Mouse (Mus musculus): ENCODE data around the gene Ecel1.

Ecel1 gene

DNA sequence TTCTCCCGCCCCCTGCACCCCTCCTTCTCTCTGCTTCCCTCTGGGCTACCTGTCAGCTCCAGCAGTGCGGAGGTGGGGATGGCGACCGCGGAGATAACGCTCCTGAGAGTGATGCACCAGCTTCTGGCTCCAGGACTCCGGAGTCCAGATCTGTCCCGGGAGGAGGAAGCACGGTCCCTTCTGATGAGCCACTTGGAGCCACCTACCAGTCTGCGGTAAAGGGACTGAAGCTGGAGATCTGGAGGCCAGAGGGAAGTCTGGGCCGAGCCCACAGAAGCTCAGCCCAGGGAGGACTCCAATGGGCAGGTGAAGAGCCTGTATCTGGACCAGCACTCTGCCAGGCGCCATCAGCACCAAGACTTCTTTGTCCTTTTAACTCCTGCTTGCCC, at the start of gene Ecel1:
Gene Ecel1 (minus strand): TSS at position 323 of the 389 bp plus-strand sequence.
- no peak for DNase-seq (ENCODE audit: low spot score in 2 of 2)

GRCm38 (mm10) chr1:87205502-87205901, 49.2 kb upstream of the Ecel1 start:
- no peak for DNase-seq (ENCODE audit: low spot score in 2 of 2)

- DNase-seq (ENCODE audit: low spot score in 2 of 2), result no peak
Observed at GRCm38 (mm10) chr1:87205038-87205437, 48.7 kb upstream of the Ecel1 start.

DNA sequence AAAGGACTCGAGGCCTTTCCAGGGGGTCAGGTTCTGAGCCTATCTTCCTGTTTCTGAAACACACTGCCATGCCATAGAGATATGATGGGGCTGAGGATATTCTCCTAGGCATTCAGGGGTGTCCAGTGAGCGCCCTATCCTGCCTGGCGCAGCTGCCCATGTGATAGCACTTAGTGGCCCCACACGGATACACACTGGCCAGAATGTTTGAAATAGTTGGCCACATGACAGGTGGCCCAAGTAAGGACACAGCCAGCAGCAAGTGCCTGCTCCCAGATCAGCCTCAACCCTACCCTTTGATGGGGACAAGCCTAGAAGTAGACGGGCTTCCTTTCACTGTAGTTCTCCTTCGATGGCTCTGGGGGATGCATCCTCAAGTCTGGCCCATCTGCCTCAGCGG, 48.1 kb upstream of the Ecel1 start, which contains the start of gene Chrng:
Gene Chrng (plus strand): TSS at position 193 of the 400 bp plus-strand sequence.
- no peak for DNase-seq (ENCODE audit: low spot score in 2 of 2)

DNA sequence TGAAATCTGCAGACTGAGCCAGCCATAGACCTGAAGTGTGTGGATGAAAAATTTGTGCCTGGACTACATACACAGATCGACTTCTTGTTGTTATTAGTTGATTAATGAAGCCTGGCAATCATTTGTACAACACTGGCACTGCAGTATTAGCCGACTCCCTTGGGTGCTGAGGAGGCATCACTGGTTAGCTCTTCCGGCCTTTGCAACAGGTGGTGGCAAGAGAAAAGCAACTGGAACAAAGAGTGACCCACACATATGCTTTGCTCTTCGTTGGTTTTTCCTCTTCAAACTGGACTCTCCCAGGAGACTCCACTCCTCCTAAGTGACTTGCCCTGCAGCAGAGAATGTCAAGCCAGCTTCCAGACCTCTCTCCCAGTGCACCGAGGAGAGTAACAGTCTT, 47.5 kb upstream of the Ecel1 start:
- no peak for DNase-seq (ENCODE audit: low spot score in 2 of 2)

GRCm38 (mm10) chr1:87201848-87202247, 45.5 kb upstream of the Ecel1 start:
- DNase-seq (ENCODE audit: low spot score in 2 of 2), result no peak

- no peak for DNase-seq (ENCODE audit: low spot score in 2 of 2)
Observed at GRCm38 (mm10) chr1:87200811-87201210, 44.5 kb upstream of the Ecel1 start.

DNA sequence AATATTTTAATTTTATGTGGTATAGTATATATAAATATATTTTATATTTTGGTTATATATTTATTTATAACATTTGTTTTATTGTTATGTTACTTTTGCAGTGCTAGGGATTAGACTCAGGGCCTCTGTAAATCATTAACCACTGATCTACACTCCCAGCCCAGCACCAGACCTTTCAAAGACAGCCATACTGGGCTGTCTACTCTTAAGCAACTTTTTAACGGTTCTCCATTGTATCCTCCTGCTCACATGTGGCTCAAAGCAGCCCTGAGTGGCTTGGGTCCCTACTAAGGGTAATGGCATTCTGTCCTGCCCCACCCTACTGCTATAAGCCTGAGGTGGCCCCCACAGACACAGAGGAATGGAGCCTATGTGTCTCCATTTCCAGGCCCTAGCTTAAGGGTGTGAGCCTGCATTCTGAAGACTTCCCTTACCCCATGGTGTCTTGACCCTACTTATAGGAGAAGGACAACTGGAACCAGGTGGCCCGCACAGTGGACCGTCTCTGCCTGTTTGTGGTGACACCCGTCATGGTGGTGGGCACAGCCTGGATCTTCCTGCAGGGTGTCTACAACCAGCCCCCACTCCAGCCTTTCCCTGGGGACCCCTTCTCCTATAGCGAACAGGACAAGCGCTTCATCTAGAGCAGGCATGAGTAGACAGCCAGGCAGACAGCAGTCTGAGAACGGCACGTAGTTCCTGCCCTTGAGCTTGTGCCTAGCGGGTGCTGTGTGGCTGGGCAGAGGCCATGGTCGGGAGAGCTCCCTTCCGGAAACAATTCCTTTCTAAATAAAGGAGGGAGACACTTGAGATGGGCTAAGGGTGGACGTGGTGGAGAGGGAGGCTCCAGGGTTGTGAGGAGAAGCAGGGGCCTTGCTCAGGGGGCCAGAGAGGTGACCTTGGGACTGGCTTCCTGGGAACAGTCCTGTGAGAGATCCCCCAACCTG, 42.1 kb upstream of the Ecel1 start:
- no peak for DNase-seq (ENCODE audit: low spot score in 2 of 2)

DNA sequence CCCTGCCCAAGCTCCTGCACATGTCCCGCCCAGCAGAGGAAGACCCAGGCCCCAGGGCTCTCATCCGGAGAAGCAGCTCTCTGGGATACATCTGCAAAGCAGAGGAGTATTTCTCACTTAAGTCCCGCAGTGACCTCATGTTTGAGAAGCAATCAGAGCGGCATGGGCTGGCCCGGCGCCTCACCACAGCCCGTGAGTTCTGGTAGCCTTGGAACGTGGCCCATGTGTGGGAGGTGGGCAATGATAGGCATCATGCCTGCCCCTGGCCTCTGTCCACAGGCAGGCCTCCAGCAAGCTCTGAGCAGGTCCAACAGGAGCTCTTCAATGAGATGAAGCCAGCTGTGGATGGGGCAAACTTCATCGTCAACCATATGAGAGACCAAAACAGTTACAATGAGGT, 41.0 kb upstream of the Ecel1 start:
- no peak for DNase-seq (ENCODE audit: low spot score in 2 of 2)

DNA sequence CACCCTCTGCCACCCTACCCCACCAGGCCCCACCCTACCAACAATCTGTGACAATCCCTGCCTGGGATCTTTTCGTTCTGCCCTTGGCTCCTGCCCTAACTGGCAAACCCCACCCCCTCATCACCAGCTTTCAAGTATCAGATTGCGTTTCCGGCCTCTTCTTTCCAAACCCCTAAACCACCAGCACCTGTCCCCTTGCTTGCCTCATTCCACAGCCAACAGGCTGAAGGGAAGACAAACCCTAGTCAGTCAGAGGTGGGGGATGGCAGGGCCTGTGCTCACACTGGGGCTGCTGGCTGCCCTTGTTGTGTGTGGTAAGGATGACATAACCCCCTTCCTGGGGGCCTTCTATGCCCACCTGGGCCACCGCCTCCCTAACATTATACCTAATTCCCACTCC, 34.1 kb upstream of the Ecel1 start, which contains the start of gene Chrnd:
Gene Chrnd (plus strand): TSS at position 179 of the 400 bp plus-strand sequence.
- no peak for DNase-seq (ENCODE audit: low spot score in 2 of 2)

GRCm38 (mm10) chr1:87187037-87187355, 30.7 kb upstream of the Ecel1 start:
- DNase-seq (ENCODE audit: low spot score in 2 of 2), result peak; percentile 45 to 65

DNA sequence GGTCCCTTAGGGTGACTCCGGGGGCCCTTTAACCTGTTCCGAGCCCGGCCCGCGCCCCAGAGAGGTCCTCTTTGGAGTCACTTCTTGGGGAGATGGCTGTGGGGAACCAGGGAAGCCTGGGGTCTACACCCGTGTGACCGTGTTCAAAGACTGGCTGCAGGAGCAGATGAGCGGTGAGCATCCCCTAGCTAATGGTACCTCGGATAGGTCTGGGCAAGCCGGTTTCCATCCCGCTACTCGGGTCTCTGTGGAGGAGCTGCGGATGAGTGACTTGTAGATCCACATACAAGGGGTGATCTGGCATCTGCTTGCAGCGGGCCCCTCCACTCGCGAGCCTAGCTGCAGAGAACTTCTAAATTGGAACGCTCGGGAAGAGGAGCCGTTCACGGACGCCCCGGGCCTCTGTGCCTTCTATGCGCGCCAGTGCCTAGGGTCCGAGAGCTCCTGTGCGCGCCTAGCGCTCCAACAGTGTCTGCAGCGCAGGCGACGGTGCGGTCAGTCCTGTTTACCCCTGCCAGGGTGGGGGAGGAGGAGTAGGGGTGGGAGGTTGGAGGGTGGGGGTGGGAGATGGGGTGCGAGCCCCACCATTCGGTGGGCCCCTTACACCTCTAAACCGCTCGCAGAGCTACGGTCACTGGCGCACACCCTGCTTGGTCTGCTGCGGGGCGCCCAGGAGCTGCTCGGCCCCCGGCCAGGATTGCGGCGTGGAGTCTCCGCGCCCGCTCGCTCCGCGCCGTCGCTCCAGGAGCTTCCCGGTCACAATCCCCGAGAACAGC, 30.1 kb upstream of the Ecel1 start:
- DNase-seq (ENCODE audit: low spot score in 2 of 2), result no peak

- no peak for DNase-seq (ENCODE audit: low spot score in 2 of 2)
Observed at GRCm38 (mm10) chr1:87185526-87185925, 29.2 kb upstream of the Ecel1 start.

DNA sequence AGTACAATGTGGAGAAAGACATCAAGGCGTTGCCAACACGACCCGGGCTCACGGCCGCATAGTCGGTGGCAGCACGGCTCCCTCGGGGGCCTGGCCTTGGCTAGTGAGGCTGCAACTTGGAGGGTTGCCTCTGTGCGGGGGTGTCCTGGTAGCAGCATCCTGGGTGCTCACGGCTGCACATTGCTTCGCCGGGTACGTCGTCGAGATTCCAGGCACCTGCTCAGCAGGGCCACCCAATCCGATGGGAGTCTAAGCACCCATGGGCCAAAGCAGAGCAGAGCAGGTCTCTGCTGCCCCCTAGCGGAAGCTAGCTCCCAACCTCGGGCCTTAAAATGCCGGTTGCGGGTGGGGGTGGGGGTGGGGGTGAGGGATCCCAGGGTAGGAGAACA, 28.4 kb upstream of the Ecel1 start:
- DNase-seq (ENCODE audit: low spot score in 2 of 2), result peak; percentile 44 to 50

- no peak for DNase-seq (ENCODE audit: low spot score in 2 of 2)
Observed at GRCm38 (mm10) chr1:87183998-87184750, 27.9 kb upstream of the Ecel1 start.

GRCm38 (mm10) chr1:87183013-87183412, 26.7 kb upstream of the Ecel1 start, which contains the start of gene Prss56:
Prss56 (plus strand) TSS chr1:87183313.
- no peak for DNase-seq (ENCODE audit: low spot score in 2 of 2)

DNA sequence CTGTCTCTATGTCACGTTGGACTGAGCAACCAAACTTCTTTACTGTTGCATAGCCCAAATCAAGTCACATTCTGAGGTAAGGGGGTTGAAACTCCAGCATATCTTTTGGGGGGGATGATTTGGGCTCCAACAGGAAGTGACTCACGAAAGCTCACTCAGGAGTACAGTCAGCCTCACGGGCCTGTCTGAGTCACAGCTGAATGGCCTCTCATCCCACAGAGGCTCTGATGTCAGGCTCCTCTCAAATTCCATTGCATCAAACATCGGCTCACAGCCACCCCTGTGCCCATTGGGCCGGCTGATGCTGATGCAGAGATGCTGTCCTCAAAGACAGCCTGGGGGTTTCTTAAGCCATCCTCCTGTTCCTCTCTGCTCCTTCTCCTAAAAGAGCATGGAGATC, 24.6 kb upstream of the Ecel1 start:
- DNase-seq (ENCODE audit: low spot score in 2 of 2), result no peak

GRCm38 (mm10) chr1:87175852-87176292, 19.6 kb upstream of the Ecel1 start:
- no peak for DNase-seq (ENCODE audit: low spot score in 2 of 2)

DNA sequence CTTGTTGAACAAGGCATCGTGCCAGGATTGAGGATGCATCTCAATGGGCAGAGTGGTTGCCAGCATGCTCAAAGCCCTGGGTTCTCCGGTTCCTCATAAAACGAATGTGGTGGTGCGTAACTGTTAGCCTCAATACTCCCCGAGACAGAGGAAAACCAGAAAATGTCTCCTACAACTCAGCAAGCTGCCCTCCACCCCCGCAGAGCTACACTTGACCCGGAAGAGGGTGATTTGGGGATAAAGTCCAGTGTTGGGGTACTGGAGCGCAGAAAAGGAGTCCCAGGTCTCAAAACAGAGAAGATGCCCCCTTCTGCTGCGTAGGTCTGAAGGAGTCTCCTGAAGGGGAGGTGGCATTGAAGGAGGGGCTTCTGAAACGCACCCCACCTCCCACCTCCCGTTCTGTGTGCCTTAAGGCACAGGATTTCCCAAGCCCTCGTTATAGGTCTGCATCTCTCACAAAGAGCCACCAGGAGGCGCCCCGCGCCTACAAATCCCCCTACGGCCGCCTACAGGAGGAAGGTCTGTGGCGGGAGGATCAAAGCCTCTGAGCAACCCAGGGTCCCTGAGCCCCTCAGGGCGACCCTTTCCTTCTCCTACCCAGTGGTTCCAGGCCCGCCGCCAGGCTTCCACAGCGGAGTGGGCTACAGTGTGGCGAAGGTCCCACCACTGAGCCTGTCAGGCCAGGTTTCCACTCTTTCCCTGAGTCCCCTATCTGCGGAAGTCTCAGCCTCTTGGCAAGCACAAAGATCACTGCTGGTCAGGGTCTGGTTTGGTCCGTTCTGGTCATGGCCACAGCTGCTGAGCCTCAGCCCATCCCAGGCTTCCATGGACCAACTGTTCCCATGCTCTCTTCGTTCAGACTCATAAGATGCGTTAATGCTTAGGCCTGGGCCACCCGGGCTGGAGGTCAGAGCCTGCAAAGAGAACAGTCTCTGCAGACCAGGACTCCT, 18.0 kb upstream of the Ecel1 start:
- DNase-seq (ENCODE audit: low spot score in 2 of 2), result peak in 1 of 2 experiments; percentile 58

DNA sequence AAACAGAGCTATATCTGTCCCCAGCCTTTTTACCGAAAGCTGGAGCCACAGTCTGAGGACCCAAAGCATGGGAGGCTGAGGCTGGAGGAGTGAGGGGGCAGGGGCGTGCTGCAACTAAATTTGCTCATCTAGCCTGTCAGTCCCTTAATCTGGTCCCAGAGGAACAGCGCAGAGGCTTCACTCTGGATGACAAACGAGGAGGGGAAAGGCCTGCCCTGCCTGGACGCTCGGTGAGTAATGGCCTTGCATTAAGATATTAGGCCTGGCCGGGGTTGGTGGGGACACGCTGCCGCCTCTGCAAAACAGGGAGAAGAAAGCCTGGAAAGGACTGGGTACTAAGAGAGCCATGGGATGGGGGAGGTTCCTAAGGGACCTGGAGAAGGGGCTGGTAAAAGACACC, 16.0 kb upstream of the Ecel1 start:
- DNase-seq (ENCODE audit: low spot score in 2 of 2), result no peak

- DNase-seq (ENCODE audit: low spot score in 2 of 2), result no peak
Observed at GRCm38 (mm10) chr1:87171312-87171711, 15.0 kb upstream of the Ecel1 start.
